Mouse (Mus musculus) inflammation-experienced regulatory T-cells, adult 6 months (primary cell): ENCODE results near the gene Osbpl3. TPM values are rescaled to one million over a fixed set of nuclear protein-coding genes. Genes with fewer than 3 reads are reported as not detected.
A peak's percentile ranks its signal among the peaks of the same experiment; 100 is the strongest.

Source experiments
- ATAC-seq: one replicate; pipeline ENCODE4 v1.8.0; 2017
- polyA plus RNA-seq, 3 experiments: library from polyadenylated mRNA; unstranded; fragments of 100-300 nt; shearing (Covaris generic); gene quantifications; one replicate each; pipeline ENCODE4 v1.2.1; 2017

Osbpl3 gene
- polyA plus RNA-seq, 3 experiments from 2014 or later, result 29.3 to 61.8 (median 33.5) TPM

DNA sequence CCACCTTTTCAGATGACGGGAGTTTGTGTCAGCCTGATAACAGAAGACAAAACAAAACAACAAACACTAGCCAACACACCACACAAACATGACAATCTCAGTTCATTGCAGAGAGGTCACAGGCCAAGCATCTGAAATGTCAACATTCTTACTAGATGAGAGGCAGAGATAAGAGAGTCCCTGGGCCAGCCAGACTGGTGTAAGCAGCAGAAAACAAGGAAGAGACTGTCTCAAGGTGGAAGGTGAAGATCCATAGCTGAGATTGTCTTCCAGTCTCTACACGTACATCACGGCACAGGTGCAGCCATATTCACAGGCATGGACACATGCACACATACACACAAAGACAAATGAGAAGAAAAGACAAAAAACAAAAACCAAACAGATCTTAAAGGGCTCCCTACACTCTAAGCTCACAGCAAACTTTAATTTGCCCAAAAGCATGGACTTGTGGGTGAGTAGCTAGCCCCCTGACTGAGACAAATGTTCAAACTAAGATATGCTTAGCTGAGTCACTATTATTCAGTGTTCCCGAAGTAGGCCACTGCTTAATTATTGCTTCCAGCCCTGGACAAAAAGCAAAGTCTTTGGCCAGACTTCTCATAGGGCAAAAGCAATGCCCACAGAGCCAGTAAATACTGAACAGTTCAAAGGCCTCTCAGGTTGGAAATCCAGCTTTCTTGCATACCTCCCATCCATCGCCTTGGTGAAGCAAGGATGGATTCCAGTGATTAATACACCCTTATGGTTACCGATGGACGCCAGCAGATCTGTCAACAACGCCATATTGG lies 87.3 kb downstream of the Osbpl3 start:
- ATAC-seq, result no peak

DNA sequence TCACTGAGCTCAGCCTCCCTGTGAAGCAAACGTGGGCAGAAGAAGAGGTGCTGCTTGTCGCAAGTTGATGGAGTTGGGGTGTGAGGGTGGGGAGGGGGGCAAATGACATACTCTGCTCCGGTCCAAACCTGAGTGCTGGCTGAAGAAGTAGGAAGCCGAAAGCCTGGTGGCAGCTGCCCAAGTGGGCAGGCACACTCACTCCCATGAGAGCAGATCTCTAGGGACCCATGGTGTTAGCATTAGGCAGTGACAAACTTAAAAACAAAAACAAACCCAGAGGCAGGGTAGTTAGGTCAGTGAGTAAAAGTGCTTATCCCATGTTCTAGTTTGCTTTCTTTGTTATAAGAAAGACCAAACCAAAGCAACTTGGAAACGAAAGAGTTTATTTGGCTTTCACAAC lies 88.2 kb downstream of the Osbpl3 start:
- no peak for ATAC-seq

- ATAC-seq, result no peak
Observed at GRCm38 (mm10) chr6:50366724-50367123, 89.3 kb downstream of the Osbpl3 start.

DNA sequence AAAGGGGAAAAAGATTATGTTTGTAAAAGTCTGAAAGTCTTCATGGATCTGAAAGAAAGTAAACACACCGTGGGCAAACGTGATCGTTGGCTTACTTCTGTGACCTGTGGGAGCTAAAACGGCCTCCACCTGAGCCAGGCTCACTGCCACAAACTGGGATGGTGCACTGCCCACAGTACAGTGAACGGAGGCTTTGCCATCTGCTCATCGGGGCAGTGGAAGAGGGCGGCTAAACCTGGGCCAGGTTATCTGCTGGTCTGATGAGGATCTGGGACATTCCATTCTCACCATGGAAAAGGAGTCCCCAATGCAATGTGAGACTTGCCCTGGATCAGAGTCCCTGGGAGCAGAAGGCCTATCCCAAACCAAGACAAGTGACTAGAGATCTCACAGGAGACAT lies 89.7 kb downstream of the Osbpl3 start:
- ATAC-seq, result no peak

DNA sequence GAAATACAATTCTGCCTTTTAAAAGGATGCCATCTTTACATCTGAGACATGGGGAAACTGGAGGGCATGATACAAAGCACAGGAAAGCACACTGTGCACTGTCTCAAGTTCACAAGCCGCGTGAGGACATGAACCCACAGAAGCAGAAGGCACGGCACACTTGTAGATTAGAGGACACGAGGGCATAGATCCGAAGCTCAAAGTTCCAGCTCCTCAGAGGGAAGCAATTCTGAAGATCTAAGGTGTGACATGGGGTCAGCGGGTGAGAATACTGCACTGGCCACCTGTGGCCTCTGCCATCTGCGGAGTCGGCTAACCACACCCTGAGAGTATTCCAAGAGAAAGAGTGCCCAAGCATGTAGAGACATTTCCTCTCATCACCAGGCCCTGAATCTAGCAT lies 91.6 kb downstream of the Osbpl3 start:
- no peak for ATAC-seq

DNA sequence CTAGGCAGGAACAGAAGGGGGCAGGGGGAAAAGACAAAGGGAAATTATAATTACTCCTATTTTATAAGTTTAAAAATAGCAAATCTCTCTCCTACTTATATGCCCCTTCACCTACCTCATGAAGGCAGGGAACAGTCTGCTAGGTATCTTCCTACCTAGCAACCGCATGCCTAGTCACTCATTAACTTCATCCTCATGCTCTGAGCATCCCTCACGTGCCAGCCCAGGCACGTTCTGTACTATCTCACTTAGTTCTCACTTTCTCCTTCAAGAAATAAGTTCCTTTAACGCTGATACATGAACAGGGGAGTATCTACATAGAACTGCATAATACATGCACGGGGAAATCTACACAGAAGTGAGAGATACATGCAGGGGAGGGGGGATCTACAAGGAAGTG lies 92.6 kb downstream of the Osbpl3 start:
- no peak for ATAC-seq

DNA sequence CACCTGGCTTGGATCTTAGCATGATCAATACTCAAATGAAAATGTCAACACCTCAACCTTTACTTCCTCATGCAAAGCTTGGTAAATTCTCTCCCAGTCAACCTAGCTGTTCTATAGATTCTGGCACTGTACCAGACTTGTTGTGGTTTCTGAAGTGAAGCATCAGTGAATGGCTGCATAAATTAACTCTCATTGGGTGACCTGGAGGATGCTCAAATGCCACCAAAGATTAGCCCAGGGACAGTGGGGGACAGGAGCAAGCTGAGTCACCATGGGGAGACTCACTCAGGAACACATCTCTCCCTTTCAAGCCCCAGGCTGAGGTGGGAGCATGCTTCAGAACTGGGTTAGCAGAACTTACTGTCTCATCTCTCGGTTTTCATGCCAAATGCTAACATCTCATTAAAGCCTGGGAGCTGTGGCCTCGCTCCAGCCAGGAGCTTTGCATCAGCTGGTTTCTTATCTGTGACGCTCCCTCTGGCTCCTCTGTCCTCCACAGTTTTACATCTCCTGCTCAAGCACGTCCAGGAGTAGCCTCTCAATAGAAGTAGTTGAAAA lies 93.2 kb downstream of the Osbpl3 start:
- ATAC-seq, result peak; percentile 54

DNA sequence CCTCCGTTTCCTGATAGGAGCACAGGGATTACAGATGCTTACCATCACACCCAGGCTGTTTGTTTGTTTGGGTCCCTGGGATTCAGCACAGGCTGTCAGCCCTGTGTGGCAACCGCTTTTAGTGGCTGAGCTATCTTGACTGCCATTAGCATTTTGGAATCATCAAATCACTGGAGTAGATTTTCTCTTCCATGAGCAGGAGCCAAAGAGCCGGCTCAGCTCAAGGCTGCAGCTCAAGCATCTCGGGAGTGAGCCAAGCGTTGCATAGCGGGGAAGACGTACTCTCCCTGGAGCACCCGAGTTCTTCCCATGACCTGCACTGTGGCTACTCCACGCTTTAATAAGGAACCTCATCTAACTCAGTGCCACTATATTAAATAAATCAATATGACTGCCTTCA lies 93.8 kb downstream of the Osbpl3 start:
- ATAC-seq, result no peak

- no peak for ATAC-seq
Observed at GRCm38 (mm10) chr6:50358104-50358679, 97.8 kb downstream of the Osbpl3 start.

GRCm38 (mm10) chr6:50354688-50355660 lies 101.0 kb downstream of the Osbpl3 start:
- ATAC-seq, result no peak

GRCm38 (mm10) chr6:50352812-50353211 lies 103.2 kb downstream of the Osbpl3 start:
- no peak for ATAC-seq

DNA sequence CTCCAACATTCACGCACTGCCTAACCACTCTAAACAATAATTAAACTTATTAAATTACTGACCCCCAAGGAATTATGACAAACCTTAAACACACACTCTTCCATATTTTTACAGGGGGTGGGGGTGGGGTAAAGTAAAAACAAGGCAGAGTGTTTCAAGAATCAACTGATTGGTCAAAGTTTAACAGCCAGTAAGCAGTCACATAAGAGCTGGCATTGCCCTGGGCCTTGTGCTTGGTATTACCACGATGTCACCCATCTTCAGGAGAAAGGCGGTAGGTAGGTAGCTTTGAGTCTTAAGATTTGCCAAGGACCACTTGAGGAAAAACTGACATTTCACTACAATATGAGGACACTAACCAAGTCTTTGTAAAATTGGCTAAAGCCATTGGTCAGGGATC lies 105.1 kb downstream of the Osbpl3 start:
- ATAC-seq, result no peak

DNA sequence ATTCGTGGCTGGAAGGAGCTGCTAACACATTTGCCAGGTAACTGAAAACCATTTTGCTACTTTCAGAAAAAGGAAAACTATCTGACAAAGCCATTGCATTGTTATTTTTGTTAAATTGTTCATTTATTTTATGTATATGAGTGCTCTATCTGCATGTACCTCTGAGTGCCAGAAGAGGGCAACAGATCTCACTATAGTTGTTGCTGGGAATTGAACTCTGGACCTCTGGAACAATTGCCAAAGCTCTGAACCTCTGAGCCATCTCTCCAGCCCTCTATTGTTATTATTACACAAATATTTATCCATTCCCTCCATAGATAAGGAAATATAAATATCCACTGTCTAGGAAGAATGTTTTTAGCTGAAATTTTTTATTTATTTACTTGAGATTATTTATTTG lies 107.4 kb downstream of the Osbpl3 start:
- ATAC-seq, result no peak

DNA sequence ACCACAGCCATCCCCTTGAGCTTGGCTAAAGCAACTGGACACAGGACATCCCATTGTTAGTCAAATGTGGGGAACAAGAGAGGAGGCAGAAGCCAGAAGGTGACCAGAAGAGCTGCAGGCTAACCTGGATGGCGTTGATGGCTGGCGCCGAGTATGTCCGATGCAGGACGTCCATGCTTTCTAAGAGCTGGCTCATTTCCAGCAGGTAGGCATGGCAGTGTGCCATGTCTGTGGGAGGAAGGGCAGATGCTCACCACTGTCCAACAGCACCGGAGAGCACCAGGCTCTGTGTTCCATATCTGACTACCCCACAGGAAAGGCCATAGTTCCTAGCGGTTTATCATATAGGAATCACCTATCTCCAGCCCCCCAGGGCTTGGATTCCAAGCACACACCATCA lies 109.8 kb downstream of the Osbpl3 start:
- ATAC-seq, result no peak

DNA sequence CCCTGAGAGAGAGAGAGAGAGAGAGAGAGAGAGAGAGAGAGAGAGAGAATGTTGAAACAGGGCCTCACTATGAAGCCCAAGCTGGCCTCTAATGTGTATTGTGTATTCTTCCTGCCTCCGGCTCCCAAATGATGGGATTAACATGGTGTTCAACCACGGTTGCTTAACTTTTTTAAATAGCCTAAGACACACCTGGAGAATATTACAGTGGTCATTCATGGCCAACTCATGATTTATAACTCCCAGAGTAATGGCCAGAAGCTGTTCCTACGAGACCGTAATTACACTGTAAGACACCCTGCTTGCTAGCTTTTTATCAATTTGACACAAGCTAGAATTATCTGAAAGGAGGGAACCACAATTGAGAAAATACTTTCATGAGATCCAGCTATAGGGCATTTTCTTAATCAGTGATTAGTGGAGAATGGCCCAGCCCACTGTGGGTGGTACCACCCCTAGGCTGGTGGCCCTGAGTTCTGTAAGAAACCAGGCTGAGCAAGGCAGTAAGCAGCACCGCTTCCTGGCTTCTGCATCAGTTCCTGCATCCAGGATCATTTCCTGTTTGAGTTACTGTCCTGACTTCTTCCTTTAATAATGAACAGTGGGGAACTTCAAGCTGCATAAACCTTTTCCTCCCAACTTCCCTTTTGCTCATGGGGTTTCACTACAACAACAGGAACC lies 115.6 kb downstream of the Osbpl3 start:
- ATAC-seq, result no peak

- no peak for ATAC-seq
Observed at GRCm38 (mm10) chr6:50337431-50337830, 118.6 kb downstream of the Osbpl3 start.

GRCm38 (mm10) chr6:50336376-50336775 lies 119.6 kb downstream of the Osbpl3 start:
- no peak for ATAC-seq

DNA sequence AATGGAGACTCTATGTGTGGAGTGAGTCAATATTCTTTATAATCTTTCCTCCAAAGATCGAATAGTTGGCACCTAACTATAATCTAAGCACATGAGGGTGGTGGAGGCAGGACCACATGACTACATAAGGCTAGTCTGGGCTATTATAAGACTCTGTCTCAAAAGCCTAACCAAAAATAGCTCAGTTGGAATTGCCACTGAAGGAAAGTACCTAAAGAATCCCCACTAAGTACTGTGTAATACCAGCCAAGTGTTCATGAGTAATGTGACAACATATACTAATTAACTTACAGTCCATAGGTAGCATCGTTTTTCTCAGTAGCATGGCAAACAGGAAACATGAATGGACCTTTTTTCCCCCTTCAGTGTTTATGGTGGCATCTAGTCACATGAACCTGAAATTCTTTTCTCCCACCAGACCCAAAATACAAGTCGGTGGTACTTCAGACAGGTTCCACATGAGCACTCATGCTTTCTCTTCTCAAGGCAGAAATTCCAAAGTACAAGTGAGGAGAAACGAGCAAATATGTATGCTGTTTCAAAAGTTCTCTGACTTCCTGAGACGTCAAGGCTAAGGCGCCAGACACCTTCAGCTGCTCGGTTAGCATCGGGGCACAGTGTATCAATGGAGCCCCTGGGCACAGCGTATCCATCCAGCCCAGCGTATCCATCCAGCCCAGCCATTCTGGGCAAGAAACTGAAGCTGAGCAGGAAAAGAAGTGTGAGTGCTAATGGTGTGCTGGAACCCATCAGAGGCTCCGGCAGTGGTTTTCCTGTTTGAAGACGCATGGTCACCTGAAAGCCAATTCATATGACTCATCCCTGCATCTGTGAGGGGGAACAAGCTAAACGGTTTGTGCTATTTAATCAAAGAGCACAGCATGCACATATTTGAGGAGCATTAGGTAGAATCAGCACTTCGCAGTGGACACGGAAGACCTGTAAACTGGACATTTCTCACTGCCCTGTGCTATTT lies 120.9 kb downstream of the Osbpl3 start:
- peak; percentile 51 for ATAC-seq

DNA sequence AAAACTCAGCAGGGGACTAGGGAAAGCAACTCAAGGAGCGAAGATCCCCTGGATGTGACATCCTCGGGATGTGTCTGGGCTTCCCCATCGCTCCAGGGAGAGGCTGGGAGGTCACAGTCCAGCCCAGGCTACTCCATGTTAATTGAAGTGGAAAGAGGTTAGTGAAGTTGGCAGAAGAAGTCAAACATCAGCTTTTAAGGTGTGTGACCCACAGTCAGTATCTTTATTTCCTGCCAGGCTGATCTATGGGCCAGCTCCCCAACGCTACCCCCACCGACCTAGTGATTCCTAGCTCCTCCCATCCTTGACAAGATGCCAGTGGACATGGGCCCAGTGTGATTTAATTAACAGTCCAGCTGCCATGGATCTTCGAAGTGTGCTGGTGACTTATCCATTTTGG lies 122.7 kb downstream of the Osbpl3 start:
- ATAC-seq, result no peak

GRCm38 (mm10) chr6:50331477-50331876 lies 124.5 kb downstream of the Osbpl3 start:
- peak; percentile 32 for ATAC-seq

DNA sequence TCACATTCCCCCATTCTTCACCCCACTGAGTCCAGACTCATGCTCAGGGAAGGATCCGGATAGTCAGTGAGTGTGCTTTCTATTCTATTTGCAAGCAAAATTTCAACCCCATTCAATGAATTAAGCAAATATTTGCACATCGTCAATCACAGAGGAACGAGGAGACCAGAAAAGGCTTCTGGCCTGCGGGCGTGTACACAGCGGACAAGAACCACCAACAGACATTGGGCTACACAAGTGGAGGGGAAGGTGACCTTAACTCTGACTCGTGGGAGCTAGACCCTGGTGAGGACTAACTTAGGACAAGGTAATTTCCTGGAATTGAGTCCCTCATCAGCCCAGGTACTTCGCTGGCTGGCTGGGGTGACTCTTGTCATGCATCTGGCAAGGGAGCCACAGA lies 126.6 kb downstream of the Osbpl3 start:
- ATAC-seq, result no peak
